Mouse (Mus musculus) MEL (cell line): ENCODE data around the gene Grid1.

Experiments used
- CTCF ChIP-seq, 3 experiments: IDR thresholded peaks in 2 of 3; conservative IDR thresholded peaks in 1 of 3; 2 replicates each; pipeline ENCODE4 v1.5.1; 2011 to 2012; ENCODE audit warnings: low read length in 3 of 3, low read depth in 2 of 3, mild to moderate bottlenecking in 2 of 3, improper control_type of control experiment in 1 of 3, inconsistent platforms in 1 of 3, mixed read lengths in 1 of 3, moderate library complexity in 1 of 3; ENCODE audit not compliant: control insufficient read depth in 1 of 3, insufficient read depth in 1 of 3, poor library complexity in 1 of 3, severe bottlenecking in 1 of 3
- EP300 ChIP-seq, 2 experiments: IDR thresholded peaks; 2 replicates each; pipeline ENCODE4 v1.6.1; 2011; ENCODE audit warnings: improper control_type of control experiment in 2 of 2, low read length in 2 of 2, low read depth in 1 of 2, mild to moderate bottlenecking in 1 of 2
- ETS1 ChIP-seq: IDR thresholded peaks from 2 replicates; pipeline ENCODE4 v1.6.1; 2012; ENCODE audit warnings: low read depth, mild to moderate bottlenecking, inconsistent platforms, low read length, improper control_type of control experiment, moderate library complexity
- MEF2A ChIP-seq: IDR thresholded peaks from 2 replicates; pipeline ENCODE4 v1.6.1; 2014; ENCODE audit warnings: low read depth, mild to moderate bottlenecking, inconsistent platforms, low read length, improper control_type of control experiment; ENCODE audit not compliant: poor library complexity, insufficient replicate concordance, severe bottlenecking; ENCODE audit errors: extremely low read depth
- POLR2A ChIP-seq, 2 experiments: IDR thresholded peaks; 2 replicates each; pipeline ENCODE4 v1.6.1; 2011 to 2012; ENCODE audit warnings: low read length in 2 of 2, mild to moderate bottlenecking in 2 of 2, control low read depth in 1 of 2, improper control_type of control experiment in 1 of 2, low read depth in 1 of 2, moderate library complexity in 1 of 2; ENCODE audit not compliant: control insufficient read depth in 1 of 2, insufficient read depth in 1 of 2, poor library complexity in 1 of 2
- SMC3 ChIP-seq: IDR thresholded peaks from 2 replicates; pipeline ENCODE4 v1.6.1; 2011; ENCODE audit warnings: low read depth, low read length, improper control_type of control experiment
- TAL1 ChIP-seq: IDR thresholded peaks from 2 replicates; pipeline ENCODE4 v1.6.1; 2012; ENCODE audit warnings: mild to moderate bottlenecking, inconsistent platforms, low read length, moderate library complexity, mixed read lengths
- USF1 ChIP-seq: IDR thresholded peaks from 2 replicates; pipeline ENCODE4 v1.6.1; 2014; ENCODE audit warnings: low read depth, mild to moderate bottlenecking, inconsistent platforms, low read length, improper control_type of control experiment, moderate library complexity
- USF2 ChIP-seq, 2 experiments: IDR thresholded peaks; 2 replicates each; pipeline ENCODE4 v1.6.1; 2011 to 2012; ENCODE audit warnings: improper control_type of control experiment in 2 of 2, low read length in 2 of 2, borderline replicate concordance in 1 of 2, inconsistent platforms in 1 of 2, low read depth in 1 of 2, mild to moderate bottlenecking in 1 of 2; ENCODE audit not compliant: insufficient read depth in 1 of 2

- TF ChIP-seq CTCF (IDR thresholded peaks at IDR 0.05 in 2 of 3, conservative IDR thresholded peaks at IDR 0.05 in 1 of 3; ENCODE audit: control insufficient read depth in 1 of 3, insufficient read depth in 1 of 3, low read depth in 2 of 3, low read length in 3 of 3, poor library complexity in 1 of 3, severe bottlenecking in 1 of 3), result no peak
- TF ChIP-seq SMC3, result no peak
- TF ChIP-seq USF1, result no peak
- TF ChIP-seq POLR2A (IDR thresholded peaks at IDR 0.05; ENCODE audit: control insufficient read depth in 1 of 2, insufficient read depth in 1 of 2, low read depth in 1 of 2, low read length in 2 of 2, poor library complexity in 1 of 2), result no peak
- TF ChIP-seq EP300 (IDR thresholded peaks at IDR 0.05; ENCODE audit: low read depth in 1 of 2, low read length in 2 of 2), result no peak
- no peak for TF ChIP-seq TAL1
- TF ChIP-seq MEF2A, result no peak
- TF ChIP-seq ETS1, result no peak
- no peak for TF ChIP-seq USF2 (IDR thresholded peaks at IDR 0.05; ENCODE audit: borderline replicate concordance in 1 of 2, insufficient read depth in 1 of 2, low read depth in 1 of 2, low read length in 2 of 2)
These were observed 260.0 kb downstream of the Grid1 start for GRCm38 (mm10) chr14:35079954-35080353.
